In the genomic region with DNA sequence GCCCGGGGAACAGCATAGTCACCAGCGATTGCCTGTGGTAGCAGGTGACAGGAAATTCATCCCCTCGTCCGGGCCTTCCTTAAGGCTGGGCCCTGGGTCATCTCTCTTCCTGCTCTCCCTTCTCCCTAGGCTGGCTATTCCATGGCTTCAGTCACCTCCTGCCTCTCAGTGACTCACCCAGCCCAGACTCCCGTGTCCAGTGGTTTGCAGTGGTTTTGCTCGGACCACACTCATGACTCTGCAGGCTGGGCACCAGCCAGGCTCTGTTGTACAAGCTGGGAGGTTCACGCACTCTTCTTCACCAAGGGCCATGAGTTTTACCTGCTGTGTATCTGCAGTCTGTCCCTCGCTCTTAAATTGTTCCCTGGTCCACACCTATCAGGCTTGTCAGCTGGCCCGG, we compare ENCODE assay signal across 24 mouse cellular contexts. TPM values are rescaled to one million over a fixed set of nuclear protein-coding genes. Genes with fewer than 3 reads are reported as not detected.
DNase-seq lines count a peak whose midpoint lies in the region; ATAC-seq and TF ChIP-seq lines count a peak whose summit lies in the region.
"Had no signal": no experiment of that assay in that cellular context is flagged by ENCODE, and none has a peak within 500 bp of the region (broad histone marks: within the 10 kb centered on the region; RNA-seq: fewer than 3 reads in every experiment).

No protein-coding gene starts in this region.

- intact Hi-C loops in gastrocnemius, adult 2 months (cut with DNase I): no loop called here

- peaks cover 13% of the 10 kb centered on the region for H3K4me1 ChIP-seq in midbrain, embryonic 13.5 days (replicated peaks)

- H3K9ac ChIP-seq in midbrain, embryonic 13.5 days (replicated peaks): no peak overlapping the region
- H3K9ac ChIP-seq: forebrain, embryonic 13.5 days; heart, embryonic 12.5 days; heart, embryonic 15.5 days; hindbrain, embryonic 14.5 days had no signal

- H3ac ChIP-seq in myocyte (ENCODE audit: control insufficient read depth, insufficient read length): no peak overlapping the region

- no peak for ATAC-seq in midbrain, embryonic 13.5 days
- ATAC-seq: forebrain, embryonic 13.5 days; forebrain, embryonic 16.5 days; hindbrain, postnatal 0 days; inflammation-experienced regulatory T-cells, adult 6 months; intestine, embryonic 16.5 days had no signal

- TF ChIP-seq CTCF in gastrocnemius, adult 2 months (IDR thresholded peaks at IDR 0.05): no peak

- H3K79me2 ChIP-seq in myocyte (ENCODE audit: control insufficient read depth, insufficient read depth): peaks cover 6% of the 10 kb centered on the region

- H3K27ac ChIP-seq in gastrocnemius, adult 2 months: peak overlapping the region; percentile 28
- no peak overlapping the region for H3K27ac ChIP-seq in midbrain, embryonic 13.5 days
- H3K27ac ChIP-seq: forebrain, embryonic 10.5 days; forebrain, embryonic 13.5 days; heart, embryonic 15.5 days; hindbrain, embryonic 14.5 days; hindbrain, postnatal 0 days had no signal

- peak overlapping the region; percentile 48 for H3K4me2 ChIP-seq in myocyte (ENCODE audit: low read depth)
- no peak overlapping the region for H3K4me2 ChIP-seq in midbrain, embryonic 13.5 days (replicated peaks)
- H3K4me2 ChIP-seq: forebrain, embryonic 13.5 days; heart, embryonic 12.5 days; heart, embryonic 15.5 days; hindbrain, embryonic 14.5 days had no signal

- H3K36me3 ChIP-seq in myocyte (ENCODE audit: control insufficient read depth, insufficient read depth): no peaks in the 10 kb centered on the region
- no peaks in the 10 kb centered on the region for H3K36me3 ChIP-seq in midbrain, embryonic 13.5 days
- H3K36me3 ChIP-seq: forebrain, embryonic 10.5 days; heart, embryonic 12.5 days; heart, embryonic 15.5 days had no signal

- H3K9me3 ChIP-seq in midbrain, embryonic 13.5 days: no peaks in the 10 kb centered on the region
- H3K9me3 ChIP-seq: forebrain, embryonic 10.5 days; forebrain, embryonic 13.5 days; heart, embryonic 12.5 days; heart, embryonic 15.5 days had no signal

- DNase-seq in adrenal gland, adult 2 months: peak; percentile 32
- DNase-seq in adrenal gland, postnatal 25 days: no peak
- peak; percentile 41 for DNase-seq in gastrocnemius, adult 2 months
- DNase-seq in gastrocnemius, adult 18-20 months (ENCODE audit: low spot score): no peak
- DNase-seq: adrenal gland, postnatal 10 days; cerebellum, adult 18-20 months; cerebellum, adult 9-10 months; cerebellum, postnatal 14 days; gastrocnemius, postnatal 25 days; heart, adult 18-20 months; heart, postnatal 10 days; heart, postnatal 4 days; kidney, adult 18-20 months had no signal

- 93% methylated on average over 9 of the region's 9 CpGs for WGBS in midbrain, embryonic 13.5 days

- peak overlapping the region; percentile 3; the same call in 1 of the 2 replicates for H3K4me3 ChIP-seq in gastrocnemius, adult 2 months
- no peak overlapping the region for H3K4me3 ChIP-seq in myocyte
- H3K4me3 ChIP-seq in midbrain, embryonic 13.5 days (replicated peaks): no peak overlapping the region
- H3K4me3 ChIP-seq: forebrain, embryonic 10.5 days; forebrain, embryonic 13.5 days; heart, embryonic 12.5 days; heart, embryonic 15.5 days had no signal

- H3K27me3 ChIP-seq in myocyte (ENCODE audit: control insufficient read depth, insufficient read depth, insufficient read length): no peaks in the 10 kb centered on the region
- H3K27me3 ChIP-seq in midbrain, embryonic 13.5 days: peaks cover 8% of the 10 kb centered on the region; the same call in 1 of the 2 replicates
- H3K27me3 ChIP-seq: heart, embryonic 15.5 days had no signal

- TF ChIP-seq POLR2A in myocyte (IDR thresholded peaks at IDR 0.05; ENCODE audit: insufficient read length, low read depth): no peak

TF ChIP-seq in myocyte, 11 proteins besides CTCF, POLR2A, EP300 and RAD21:
- TF ChIP-seq CEBPB (IDR thresholded peaks at IDR 0.05; ENCODE audit: insufficient read depth, poor library complexity, severe bottlenecking) (no peak), E2F4 (IDR thresholded peaks at IDR 0.05; ENCODE audit: insufficient read depth) (no peak), MYOG (IDR thresholded peaks at IDR 0.05; ENCODE audit: control insufficient read depth in 1 of 3, insufficient read depth in 1 of 3, insufficient read length in 2 of 3, low read depth in 2 of 3) (no peak), SRF (IDR thresholded peaks at IDR 0.05; ENCODE audit: control insufficient read depth, insufficient read length, low read depth) (no peak), REST (IDR thresholded peaks at IDR 0.05; ENCODE audit: insufficient read depth, insufficient read length) (no peak), TCF3 (IDR thresholded peaks at IDR 0.05; ENCODE audit: insufficient read length, low read depth) (no peak), MYOD1 (IDR thresholded peaks at IDR 0.05; ENCODE audit: control insufficient read depth in 1 of 3, insufficient read length in 2 of 3, low read depth in 2 of 3) (no peak), USF1 (IDR thresholded peaks at IDR 0.05; ENCODE audit: low read depth) (no peak), MAX (IDR thresholded peaks at IDR 0.05; ENCODE audit: low read depth) (no peak), TCF12 (IDR thresholded peaks at IDR 0.05; ENCODE audit: insufficient read depth, poor library complexity, severe bottlenecking) (no peak), POLR2AphosphoS2 (IDR thresholded peaks at IDR 0.05; ENCODE audit: insufficient read length, low read depth) (no peak)

RNA-seq across cellular contexts. Expression of a gene that starts 4.8 kb away (rescaled TPM):
- 1 to 10 TPM; 1.4 to 3.6 TPM for total RNA-seq in adrenal gland, adult 2 months (2021)
- 3.2 and 4.2 TPM in 2 replicates for polyA plus RNA-seq in adrenal gland, adult 2 months (2012; rRNA removed)
- total RNA-seq in adrenal gland, postnatal 25 days (2021): 1.8 and 2.8 TPM in 2 replicates
- total RNA-seq in gastrocnemius, adult 2 months (2021): 1 to 10 TPM; 1.5 to 2.5 TPM
- 1 to 10 TPM; 1.4 to 1.5 TPM for total RNA-seq in gastrocnemius, adult 18-20 months (2021)
- polyA plus RNA-seq in myocyte (2012; fragmentation: generic; extraction: Trizol): 3.9 TPM
- polyA plus RNA-seq in midbrain, embryonic 13.5 days (2015; fragmentation: Nextera tagmentation; extraction: Ambion mirVana): 3.9 and 4.5 TPM in 2 replicates

RNA-seq across cellular contexts. Expression of a gene that starts 36.6 kb away (rescaled TPM):
- 1 to 10 TPM; 1.7 to 2.7 TPM for total RNA-seq in adrenal gland, adult 2 months (2021)
- polyA plus RNA-seq in adrenal gland, adult 2 months (2012; rRNA removed): 0.13 and 0.54 TPM in 2 replicates
- 2.3 TPM in 2 replicates for total RNA-seq in adrenal gland, postnatal 25 days (2021)
- 100 to 1,000 TPM; 344 to 373 TPM for total RNA-seq in gastrocnemius, adult 2 months (2021)
- 100 to 1,000 TPM; 379 to 395 TPM for total RNA-seq in gastrocnemius, adult 18-20 months (2021)
- polyA plus RNA-seq in myocyte (2012; fragmentation: generic; extraction: Trizol): 5.5 TPM
- polyA plus RNA-seq in midbrain, embryonic 13.5 days (2015; fragmentation: Nextera tagmentation; extraction: Ambion mirVana): 0.87 and 1.1 TPM in 2 replicates

RNA-seq across cellular contexts. Expression of a gene that starts 38.7 kb away (rescaled TPM):
- 1 to 10 TPM; 1.8 to 5.1 TPM for total RNA-seq in adrenal gland, adult 2 months (2021)
- 2.9 and 3.0 TPM in 2 replicates for polyA plus RNA-seq in adrenal gland, adult 2 months (2012; rRNA removed)
- total RNA-seq in adrenal gland, postnatal 25 days (2021): 4.1 and 4.8 TPM in 2 replicates
- total RNA-seq in gastrocnemius, adult 2 months (2021): 1 to 10 TPM in 1 of 2 experiments, under 1 TPM in 1; 0.48 to 1.1 TPM
- under 1 TPM; 0.73 to 0.76 TPM for total RNA-seq in gastrocnemius, adult 18-20 months (2021)
- polyA plus RNA-seq in myocyte (2012; fragmentation: generic; extraction: Trizol): 56.3 TPM
- polyA plus RNA-seq in midbrain, embryonic 13.5 days (2015; fragmentation: Nextera tagmentation; extraction: Ambion mirVana): 3.8 and 4.0 TPM in 2 replicates

Comparison
In these comparisons a context has a peak if more than half of its experiments do, and no peak if none do; other contexts are left out.
1. DNase-seq: peak in adrenal gland, adult 2 months (single experiment) and gastrocnemius, adult 2 months (single experiment); none in adrenal gland, postnatal 25 days (single experiment) and gastrocnemius, adult 18-20 months (single experiment).
2. RNA of a gene that starts 36.6 kb away (total RNA-seq): 379 to 395 TPM in gastrocnemius, adult 18-20 months and 344 to 373 TPM in gastrocnemius, adult 2 months; 1.7 to 2.7 TPM in adrenal gland, adult 2 months and 2.3 TPM in adrenal gland, postnatal 25 days; every median in the first group is over 10 times any median in the second.